Mouse (Mus musculus): ENCODE results near the gene Zfp273.

GRCm38 (mm10) chr13:67813710-67814660, at the start of gene Zfp273:
- TF ChIP-seq CTCF (conservative IDR thresholded peaks at IDR 0.05; ENCODE audit: low read length) (no peak), NANOG (IDR thresholded peaks at IDR 0.05; ENCODE audit: borderline replicate concordance, low read length) (no peak), POU5F1 (IDR thresholded peaks at IDR 0.05; ENCODE audit: borderline replicate concordance, low read length) (no peak)
